Mouse (Mus musculus): ENCODE data around the gene Fndc8. TPM values are rescaled to one million over a fixed set of nuclear protein-coding genes. Genes with fewer than 3 reads are reported as not detected.

Gene Fndc8
- polyA plus RNA-seq (2015; fragmentation: Nextera tagmentation; extraction: Ambion mirVana) = 0.08 TPM in 1 of 2 replicates, not detected in the other

GRCm38 (mm10) chr11:82891936-82892335 is at the start of gene Fndc8:
Fndc8 (plus strand) TSS chr11:82892124.
- H3K4me2 ChIP-seq (replicated peaks; ENCODE audit: low read depth) = no peak within 1 kb of the TSS
- no peak for DNase-seq (ENCODE audit: low spot score)
- no peaks in the 10 kb centered on the region for H3K27me3 ChIP-seq (ENCODE audit: control insufficient read depth, insufficient read depth, low read length)
- no peaks in the 10 kb centered on the region for H3K9me3 ChIP-seq (ENCODE audit: control insufficient read depth, low read length)
- no peaks in the 10 kb centered on the region for H3K36me3 ChIP-seq (ENCODE audit: control insufficient read depth, insufficient read depth, low read length)
- no peak for ATAC-seq (ENCODE audit: low FRiP score, low TSS enrichment)
- H3K27ac ChIP-seq (replicated peaks) = no peak within 1 kb of the TSS
- TF ChIP-seq EP300 (optimal IDR thresholded peaks at IDR 0.05) (no peak), CTCF (IDR thresholded peaks at IDR 0.05; ENCODE audit: low read depth) (no peak)
- 48% methylated on average over 7 of the region's 7 CpGs for WGBS
- no peak within 1 kb of the TSS for H3K4me3 ChIP-seq (ENCODE audit: low read depth, low read length)
- H3K9ac ChIP-seq (ENCODE audit: low read length) = no peak within 1 kb of the TSS
- peaks cover 2% of the 10 kb centered on the region; the same call in 1 of the 2 replicates for H3K4me1 ChIP-seq (replicated peaks; ENCODE audit: control insufficient read depth, insufficient read depth)

- H3K27ac ChIP-seq (replicated peaks) = peak overlapping the region; percentile 84; the same call in 1 of the 2 replicates
- peak overlapping the region; percentile 14; the same call in 1 of the 2 replicates for H3K9ac ChIP-seq (ENCODE audit: low read length)
- TF ChIP-seq EP300 (optimal IDR thresholded peaks at IDR 0.05) = no peak
- no peak for TF ChIP-seq CTCF (IDR thresholded peaks at IDR 0.05; ENCODE audit: low read depth)
- peak overlapping the region; percentile 27 for H3K4me2 ChIP-seq (replicated peaks; ENCODE audit: low read depth)
- H3K4me1 ChIP-seq (replicated peaks; ENCODE audit: control insufficient read depth, insufficient read depth) = peaks cover 2% of the 10 kb centered on the region
- 65% methylated on average over 11 of the region's 11 CpGs for WGBS
- no peaks in the 10 kb centered on the region for H3K27me3 ChIP-seq (ENCODE audit: control insufficient read depth, insufficient read depth, low read length)
- no peaks in the 10 kb centered on the region for H3K36me3 ChIP-seq (ENCODE audit: control insufficient read depth, insufficient read depth, low read length)
- no peaks in the 10 kb centered on the region for H3K9me3 ChIP-seq (ENCODE audit: control insufficient read depth, low read length)
- no peak overlapping the region for H3K4me3 ChIP-seq (ENCODE audit: low read depth, low read length)
- ATAC-seq (ENCODE audit: low FRiP score, low TSS enrichment) (no peak), DNase-seq (ENCODE audit: low spot score) (peak; percentile 40)
These were observed 47.0 kb upstream of the Fndc8 start for GRCm38 (mm10) chr11:82844771-82845414.

GRCm38 (mm10) chr11:82845415-82846078 is 46.4 kb upstream of the Fndc8 start:
- no peaks in the 10 kb centered on the region for H3K27me3 ChIP-seq (ENCODE audit: control insufficient read depth, insufficient read depth, low read length)
- ATAC-seq (ENCODE audit: low FRiP score, low TSS enrichment) = peak; percentile 92
- H3K4me2 ChIP-seq (replicated peaks; ENCODE audit: low read depth) = peak overlapping the region; percentile 27
- WGBS = 26% methylated on average over 16 of the region's 16 CpGs
- 0 out of 2 replicates have a peak overlapping the region, but pooled peaks have one; percentile 4 for H3K4me3 ChIP-seq (ENCODE audit: low read depth, low read length)
- peaks cover 2% of the 10 kb centered on the region for H3K4me1 ChIP-seq (replicated peaks; ENCODE audit: control insufficient read depth, insufficient read depth)
- no peaks in the 10 kb centered on the region for H3K9me3 ChIP-seq (ENCODE audit: control insufficient read depth, low read length)
- peak overlapping the region; percentile 84 for H3K27ac ChIP-seq (replicated peaks)
- peak overlapping the region; percentile 14 for H3K9ac ChIP-seq (ENCODE audit: low read length)
- TF ChIP-seq EP300 (optimal IDR thresholded peaks at IDR 0.05) = no peak
- TF ChIP-seq CTCF (IDR thresholded peaks at IDR 0.05; ENCODE audit: low read depth) = peak; percentile 68
- H3K36me3 ChIP-seq (ENCODE audit: control insufficient read depth, insufficient read depth, low read length) = no peaks in the 10 kb centered on the region
- peak; percentile 87 for DNase-seq (ENCODE audit: low spot score)

DNA sequence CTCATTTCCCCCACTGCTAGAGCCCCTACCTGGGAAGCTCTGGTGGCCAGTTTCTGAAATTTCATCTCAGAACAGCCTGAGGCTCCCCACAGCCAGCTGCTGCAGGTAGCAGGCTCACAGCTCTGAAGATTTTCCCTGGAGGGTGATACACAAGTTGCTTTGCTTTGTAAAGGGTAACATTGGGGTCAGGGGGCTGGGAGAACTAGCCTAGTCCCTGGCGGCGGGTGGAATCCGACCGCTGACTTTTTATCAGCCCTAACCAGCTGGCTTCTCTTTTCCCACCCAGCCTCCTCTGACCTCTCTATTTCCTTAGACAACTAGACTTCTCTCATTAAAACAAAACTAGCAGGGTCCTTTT is 45.9 kb upstream of the Fndc8 start:
- peak; percentile 40 for ATAC-seq (ENCODE audit: low FRiP score, low TSS enrichment)
- H3K27me3 ChIP-seq (ENCODE audit: control insufficient read depth, insufficient read depth, low read length) = no peaks in the 10 kb centered on the region
- H3K4me3 ChIP-seq (ENCODE audit: low read depth, low read length) = 0 out of 2 replicates have a peak overlapping the region, but pooled peaks have one; percentile 4
- TF ChIP-seq EP300 (optimal IDR thresholded peaks at IDR 0.05) = no peak
- TF ChIP-seq CTCF (IDR thresholded peaks at IDR 0.05; ENCODE audit: low read depth) = no peak
- H3K9ac ChIP-seq (ENCODE audit: low read length) = peak overlapping the region; percentile 14; the same call in 1 of the 2 replicates
- no peaks in the 10 kb centered on the region for H3K36me3 ChIP-seq (ENCODE audit: control insufficient read depth, insufficient read depth, low read length)
- H3K4me2 ChIP-seq (replicated peaks; ENCODE audit: low read depth) = peak overlapping the region; percentile 27
- peak overlapping the region; percentile 84 for H3K27ac ChIP-seq (replicated peaks)
- H3K4me1 ChIP-seq (replicated peaks; ENCODE audit: control insufficient read depth, insufficient read depth) = peaks cover 2% of the 10 kb centered on the region
- H3K9me3 ChIP-seq (ENCODE audit: control insufficient read depth, low read length) = no peaks in the 10 kb centered on the region
- DNase-seq (ENCODE audit: low spot score) = no peak
- WGBS = 18% methylated on average over 4 of the region's 4 CpGs

DNA sequence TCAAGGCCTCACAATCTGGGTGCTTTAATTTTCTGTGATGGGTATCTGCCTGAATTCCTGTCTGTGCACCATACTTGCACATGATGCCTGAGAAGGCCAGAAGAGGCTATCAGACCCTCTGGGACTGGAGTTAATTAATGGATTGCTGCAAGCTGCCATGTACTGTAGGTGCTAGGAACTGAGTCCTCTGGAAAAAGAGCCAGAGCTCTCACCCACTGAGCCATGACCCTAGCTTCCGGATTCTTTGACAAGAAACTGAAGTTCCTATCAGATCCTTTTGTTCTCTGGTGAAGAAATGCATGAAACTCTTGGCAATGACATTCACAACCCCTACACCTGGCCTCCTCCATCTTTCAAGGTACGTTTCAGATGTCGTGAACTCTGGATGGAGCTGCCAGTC is 45.0 kb upstream of the Fndc8 start:
- H3K27me3 ChIP-seq (ENCODE audit: control insufficient read depth, insufficient read depth, low read length) = no peaks in the 10 kb centered on the region
- DNase-seq (ENCODE audit: low spot score) (no peak), ATAC-seq (ENCODE audit: low FRiP score, low TSS enrichment) (no peak)
- H3K9ac ChIP-seq (ENCODE audit: low read length) = no peak overlapping the region
- 73% methylated on average over 3 of the region's 3 CpGs for WGBS
- H3K27ac ChIP-seq (replicated peaks) = peak overlapping the region; percentile 20; the same call in 1 of the 2 replicates
- H3K4me3 ChIP-seq (ENCODE audit: low read depth, low read length) = no peak overlapping the region
- no peak overlapping the region for H3K4me2 ChIP-seq (replicated peaks; ENCODE audit: low read depth)
- H3K4me1 ChIP-seq (replicated peaks; ENCODE audit: control insufficient read depth, insufficient read depth) = no peaks in the 10 kb centered on the region; the same call in 1 of the 2 replicates
- H3K9me3 ChIP-seq (ENCODE audit: control insufficient read depth, low read length) = no peaks in the 10 kb centered on the region
- H3K36me3 ChIP-seq (ENCODE audit: control insufficient read depth, insufficient read depth, low read length) = no peaks in the 10 kb centered on the region
- no peak for TF ChIP-seq EP300 (optimal IDR thresholded peaks at IDR 0.05)
- TF ChIP-seq CTCF (IDR thresholded peaks at IDR 0.05; ENCODE audit: low read depth) = no peak
